Mouse (Mus musculus) olfactory bulb, adult 2 months (tissue): ENCODE measurements around the gene Serpine2. TPM values are rescaled to one million over a fixed set of nuclear protein-coding genes. Genes with fewer than 3 reads are reported as not detected.

ENCODE experiments used
- H3K27ac ChIP-seq: fragments of 200-500 bp; 2 replicates; pipeline ENCODE4 v1.5.1; 2012; ENCODE audit warnings: low read depth, low read length; ENCODE audit not compliant: insufficient read depth
- H3K4me1 ChIP-seq: fragments of 200-500 bp; 2 replicates; pipeline ENCODE4 v1.6.1; 2012; ENCODE audit warnings: low read length; ENCODE audit not compliant: control insufficient read depth, insufficient read depth
- H3K4me3 ChIP-seq: fragments of 200-500 bp; 2 replicates; pipeline ENCODE4 v1.5.1; 2012; ENCODE audit warnings: mild to moderate bottlenecking, low read depth, low read length, moderate library complexity; ENCODE audit not compliant: insufficient read depth
- CTCF ChIP-seq: fragments of 200-500 bp; IDR thresholded peaks from 2 replicates; pipeline ENCODE4 v1.5.1; 2012; ENCODE audit warnings: low read depth, mild to moderate bottlenecking, low read length, moderate library complexity; ENCODE audit not compliant: insufficient read depth
- POLR2A ChIP-seq: fragments of 200-500 bp; IDR thresholded peaks from 2 replicates; pipeline ENCODE4 v1.6.1; 2012; ENCODE audit warnings: mild to moderate bottlenecking, low read depth, low read length, moderate library complexity; ENCODE audit not compliant: insufficient read depth
- WGBS: fragments of 180-500 bp; shearing (Covaris S2); methylation state at CpG from one replicate; pipeline ENCODE4 v1.1.7; 2018; 5-methylcytosine and 5-hydroxymethylcytosine counted together
- polyA plus RNA-seq: library from polyadenylated mRNA; stranded (reverse); fragments of >200 nt; gene quantifications from 2 replicates; pipeline ENCODE4 v1.2.4, GENCODE M21; 2012; ENCODE audit warnings: low replicate concordance; ENCODE audit not compliant: missing spikeins, insufficient read depth, insufficient read length

Serpine2 gene
- polyA plus RNA-seq: 393 TPM in 1 of 2 replicates, not detected in the other

DNA sequence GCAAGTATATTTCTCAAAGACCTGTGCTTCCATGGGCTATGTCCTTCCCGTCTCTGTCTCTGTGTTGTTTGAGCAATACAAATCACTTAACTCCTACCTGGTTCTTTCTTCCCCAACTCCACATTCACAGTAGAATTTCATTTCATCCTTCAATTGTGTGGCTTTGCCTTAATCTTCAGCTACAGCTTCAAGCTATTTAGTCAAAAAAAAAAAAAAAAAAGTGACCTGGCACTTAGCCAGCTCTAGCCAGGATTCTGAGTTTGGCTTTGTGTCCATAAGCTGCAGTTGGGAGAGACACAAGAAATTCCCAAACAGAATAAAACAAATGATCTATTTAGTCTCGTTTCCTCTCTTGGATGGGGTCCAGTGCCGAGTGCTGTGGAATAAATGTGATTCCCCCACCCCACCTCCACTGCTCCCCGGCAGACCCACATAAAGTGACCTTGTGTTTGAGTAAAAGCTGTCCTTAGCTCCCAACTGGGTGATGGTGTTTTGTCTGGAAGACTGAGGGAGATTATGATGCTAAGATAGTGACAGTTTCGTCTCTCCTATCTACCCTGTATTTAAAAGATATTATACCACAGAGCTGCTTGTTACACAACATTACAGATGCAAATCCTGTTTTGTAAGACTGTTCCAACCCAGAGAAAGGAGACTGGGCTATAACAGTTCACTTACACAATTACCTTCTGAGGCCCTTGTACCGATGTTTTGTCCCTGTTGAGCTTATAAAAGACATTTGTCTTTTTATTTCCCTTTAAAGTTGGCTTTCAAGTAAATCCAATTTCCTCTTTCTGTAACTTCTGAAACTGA lies at the start of gene Serpine2:
TSS of gene Serpine2 (minus strand) at position 51 of the 813 bp plus-strand sequence.
- 39% methylated on average over 6 of the region's 6 CpGs for WGBS
- TF ChIP-seq CTCF: no peak
- no peak for TF ChIP-seq POLR2A
- H3K27ac ChIP-seq: peak within 1 kb of the TSS; percentile 33; the same call in 1 of the 2 replicates

DNA sequence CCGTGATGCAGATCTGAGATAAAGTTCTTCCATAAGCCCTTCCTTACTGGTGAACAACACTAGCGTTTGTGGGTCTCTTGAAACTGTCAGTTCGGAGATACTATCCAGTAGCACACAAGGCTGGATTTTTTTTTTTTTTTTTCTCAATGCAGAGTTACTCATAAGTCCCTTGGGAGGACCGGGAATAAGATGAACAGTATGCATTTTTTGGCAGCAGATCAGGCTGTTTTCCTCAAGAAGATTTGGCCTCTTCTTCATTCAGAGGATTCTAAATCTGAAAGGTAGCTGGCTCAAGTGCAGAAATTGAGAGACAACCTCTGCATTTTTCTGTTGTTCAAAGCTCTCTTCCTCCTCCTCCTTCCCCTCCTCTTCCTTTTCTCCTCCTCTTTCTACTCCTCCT lies 46.8 kb upstream of the Serpine2 start:
- 85% methylated on average over 4 of the region's 4 CpGs for WGBS
- Histone ChIP-seq H3K4me3 (no peak overlapping the region), H3K27ac (no peak overlapping the region), H3K4me1 (no peaks in the 10 kb centered on the region)
- TF ChIP-seq CTCF (no peak), POLR2A (no peak)

More for the DNA sequence above, at the start of gene Serpine2:
- H3K4me3 ChIP-seq: no peak within 1 kb of the TSS
- peaks cover 11% of the 10 kb centered on the region for H3K4me1 ChIP-seq

DNA sequence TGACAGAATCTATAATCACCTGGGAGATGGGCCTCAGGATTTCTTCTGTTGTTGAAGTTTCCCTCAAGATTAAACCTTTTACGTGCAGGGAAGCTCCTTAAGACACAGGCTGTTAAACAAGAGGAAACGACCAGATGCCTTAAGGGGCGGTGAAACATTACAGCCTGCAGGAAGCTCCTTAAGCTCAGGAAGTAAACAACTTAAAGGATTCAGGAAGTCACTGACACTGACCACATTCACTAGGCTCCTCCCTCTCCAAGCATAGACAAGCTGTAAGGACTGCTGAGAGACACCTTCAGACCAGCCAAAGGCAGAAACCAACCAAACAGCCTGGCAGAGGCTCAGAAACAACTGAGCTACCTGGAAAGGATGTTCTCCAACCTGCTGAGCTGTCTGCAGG lies 44.3 kb upstream of the Serpine2 start:
- 76% methylated on average over 3 of the region's 3 CpGs for WGBS
- no peak overlapping the region for H3K4me3 ChIP-seq
- no peak overlapping the region for H3K27ac ChIP-seq
- TF ChIP-seq CTCF (no peak), POLR2A (no peak)
- H3K4me1 ChIP-seq: no peaks in the 10 kb centered on the region

DNA sequence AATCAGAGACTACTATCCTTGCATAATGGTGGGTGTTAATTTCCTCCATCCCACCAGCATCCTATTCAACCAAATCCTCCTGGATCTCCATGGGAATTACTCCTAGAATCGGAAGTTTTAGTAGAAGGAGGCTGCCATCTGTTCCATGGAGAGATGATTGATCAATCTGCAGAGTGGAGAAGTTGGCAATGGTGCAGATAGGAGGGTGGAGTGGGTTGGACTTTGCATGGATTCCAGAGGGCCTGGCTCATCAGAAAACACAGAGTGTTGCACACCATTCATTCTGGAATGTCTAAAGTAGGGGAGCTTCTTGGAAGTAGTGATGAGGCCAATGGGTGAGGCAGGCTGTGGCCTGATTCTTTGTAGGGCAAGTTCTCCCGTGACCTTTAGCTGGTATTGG lies 41.9 kb upstream of the Serpine2 start:
- 86% methylated on average over 2 of the region's 2 CpGs for WGBS
- no peak overlapping the region for H3K4me3 ChIP-seq
- TF ChIP-seq POLR2A (no peak), CTCF (no peak)
- H3K4me1 ChIP-seq: no peaks in the 10 kb centered on the region
- H3K27ac ChIP-seq: no peak overlapping the region

DNA sequence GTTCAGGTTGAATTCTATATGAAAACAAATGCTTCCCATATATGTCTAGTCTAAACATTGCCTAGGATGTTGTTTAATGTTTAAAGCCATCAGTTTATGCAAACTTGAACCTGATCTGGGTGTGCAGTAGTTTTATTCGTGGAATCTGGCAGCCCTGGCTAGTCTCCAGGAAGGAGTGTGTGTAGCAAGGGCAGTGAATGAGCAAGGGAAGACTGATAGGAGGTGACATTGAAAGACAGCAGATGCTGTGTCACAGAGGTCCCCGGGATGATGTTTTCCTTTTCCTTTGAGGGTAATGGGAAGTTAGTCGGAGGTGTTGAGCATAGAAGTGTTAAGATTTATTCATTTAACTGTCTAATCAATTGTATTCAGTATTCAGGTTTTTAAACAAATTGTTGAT lies 21.7 kb upstream of the Serpine2 start:
- TF ChIP-seq CTCF: no peak
- no peak for TF ChIP-seq POLR2A
- Histone ChIP-seq H3K27ac (no peak overlapping the region), H3K4me1 (no peaks in the 10 kb centered on the region), H3K4me3 (no peak overlapping the region)
- WGBS: 76% methylated on average over 3 of the region's 3 CpGs

DNA sequence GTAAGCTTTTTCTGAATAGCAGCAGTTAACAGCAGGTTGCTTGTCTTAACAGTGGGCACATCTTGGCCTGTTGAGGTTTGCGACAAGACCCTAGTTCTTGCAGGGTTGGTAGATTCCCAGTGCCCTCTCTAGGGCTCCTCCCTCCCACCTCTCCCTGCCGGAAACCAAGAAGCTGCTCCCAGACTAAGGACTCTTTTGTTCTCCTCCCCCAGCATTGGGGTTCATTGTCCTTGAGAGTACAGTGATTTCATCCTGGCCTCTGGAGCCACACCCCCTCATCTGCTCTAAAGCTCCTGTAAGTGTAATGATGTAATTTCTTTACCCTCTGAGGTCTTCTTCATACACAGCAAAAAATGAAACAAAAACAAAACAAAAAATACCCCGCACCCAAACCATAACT lies 13.8 kb upstream of the Serpine2 start:
- Histone ChIP-seq H3K27ac (no peak overlapping the region), H3K4me1 (no peaks in the 10 kb centered on the region), H3K4me3 (no peak overlapping the region)
- no peak for TF ChIP-seq POLR2A
- no peak for TF ChIP-seq CTCF
- 63% methylated on average over 3 of the region's 3 CpGs for WGBS

DNA sequence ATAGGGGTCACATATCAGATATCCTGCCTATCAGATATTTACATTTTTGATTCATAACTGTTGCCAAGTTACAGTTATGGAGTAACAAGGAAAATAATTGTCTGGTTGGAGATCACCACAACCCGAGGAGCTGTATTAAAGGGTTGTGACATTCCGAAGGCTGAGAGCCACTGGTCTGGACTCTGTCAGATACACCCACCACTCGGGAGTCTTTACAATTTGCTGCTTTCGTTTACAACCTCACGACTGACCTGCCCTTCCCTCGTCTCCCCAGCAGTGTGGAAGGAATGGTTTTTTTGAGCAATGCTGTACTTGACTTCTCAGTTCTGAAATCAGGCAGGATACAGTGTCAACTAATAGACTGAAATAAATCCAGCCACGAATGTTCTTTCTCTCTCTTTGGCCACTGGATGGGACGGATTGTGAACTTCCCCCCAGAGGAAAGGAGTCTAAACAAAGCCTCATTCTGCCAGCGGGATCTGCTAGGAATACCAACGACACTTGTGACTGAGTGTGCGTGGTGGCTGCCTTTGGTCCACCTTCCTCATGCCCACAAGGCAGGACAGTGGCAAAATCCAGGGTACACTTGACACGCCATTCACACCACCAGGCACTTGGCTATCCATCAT lies 455 bp downstream of the Serpine2 start:
- TF ChIP-seq CTCF (no peak), POLR2A (no peak)

DNA sequence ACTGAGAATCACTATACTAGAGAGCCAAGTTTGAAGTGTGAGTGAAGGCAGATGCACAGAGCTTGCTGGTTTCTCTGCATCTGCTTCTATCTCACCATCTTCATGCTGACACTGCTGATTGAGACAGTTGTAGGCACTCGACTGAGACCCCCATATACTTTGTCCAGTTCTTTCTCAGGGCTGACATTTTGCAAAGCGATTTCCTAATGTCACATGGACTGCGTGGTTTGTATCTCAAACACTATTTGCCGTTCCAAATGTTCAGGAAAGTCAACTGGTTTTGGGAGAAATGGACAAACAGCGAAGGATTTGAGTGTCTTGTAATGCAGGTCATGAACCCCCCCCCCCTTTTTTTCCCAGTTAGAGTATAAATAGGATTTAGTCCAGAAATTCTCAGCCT lies 1.0 kb downstream of the Serpine2 start:
- 86% methylated on average over 5 of the region's 5 CpGs for WGBS
- TF ChIP-seq CTCF: no peak
- TF ChIP-seq POLR2A: no peak
- peaks cover 11% of the 10 kb centered on the region for H3K4me1 ChIP-seq
- H3K4me3 ChIP-seq: no peak overlapping the region
- no peak overlapping the region for H3K27ac ChIP-seq

More for the DNA sequence above, 455 bp downstream of the Serpine2 start:
- WGBS: 50% methylated on average over 12 of the region's 12 CpGs
- H3K4me1 ChIP-seq: peaks cover 11% of the 10 kb centered on the region
- 0 out of 2 replicates have a peak overlapping the region, but pooled peaks have one; percentile 16 for H3K27ac ChIP-seq
- H3K4me3 ChIP-seq: no peak overlapping the region

DNA sequence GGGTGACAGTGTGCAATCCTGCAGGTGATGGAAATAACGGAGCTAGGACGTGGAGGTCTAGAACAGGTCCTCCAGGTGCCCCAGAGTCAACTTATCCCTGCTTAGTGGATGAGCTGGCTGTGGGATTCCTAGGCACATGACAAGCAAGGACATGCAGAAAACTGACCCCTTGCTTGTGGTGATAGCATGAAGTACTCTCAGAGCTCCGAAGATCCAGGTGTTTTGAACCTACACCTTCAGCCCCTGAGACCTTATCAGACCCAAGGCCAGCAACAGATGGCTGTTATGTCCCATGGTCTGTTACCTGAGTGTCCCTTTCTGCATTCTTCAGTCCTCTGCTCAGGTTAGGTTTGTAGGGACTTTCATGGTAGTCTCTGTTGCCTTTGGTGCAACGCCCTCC lies 2.0 kb downstream of the Serpine2 start:
- peaks cover 11% of the 10 kb centered on the region for H3K4me1 ChIP-seq
- no peak overlapping the region for H3K27ac ChIP-seq
- WGBS: 35% methylated on average over 4 of the region's 4 CpGs
- TF ChIP-seq POLR2A: no peak
- no peak for TF ChIP-seq CTCF
- H3K4me3 ChIP-seq: peak overlapping the region; percentile 76
